Comparison of ENCODE assay signal across 8 mouse cellular contexts in genomic region chr3:109341071-109341480, GRCm38 (mm10). TPM values are rescaled to one million over a fixed set of nuclear protein-coding genes. Genes with fewer than 3 reads are reported as not detected.
DNase-seq lines count a peak whose midpoint lies in the region; ATAC-seq and TF ChIP-seq lines count a peak whose summit lies in the region.

No protein-coding gene starts in this region.

- H3K9me3 ChIP-seq in embryonic facial prominence, embryonic 11.5 days (replicated peaks; ENCODE audit: control insufficient read depth, low read length) = no peaks in the 10 kb centered on the region
- H3K9me3 ChIP-seq in intestine, embryonic 14.5 days (ENCODE audit: control insufficient read depth, low read length) = no peaks in the 10 kb centered on the region
- no peaks in the 10 kb centered on the region for H3K9me3 ChIP-seq in midbrain, postnatal 0 days (ENCODE audit: low read length)

- H3K27ac ChIP-seq in layer of hippocampus, adult 2 months = peak overlapping the region; percentile 89
- no peak overlapping the region; the same call in 1 of the 2 replicates for H3K27ac ChIP-seq in embryonic facial prominence, embryonic 11.5 days (replicated peaks; ENCODE audit: low read depth, low read length)
- no peak overlapping the region for H3K27ac ChIP-seq in intestine, embryonic 14.5 days (ENCODE audit: low read depth)
- peak overlapping the region; percentile 85 for H3K27ac ChIP-seq in midbrain, postnatal 0 days (ENCODE audit: low read depth, low read length)

- TF ChIP-seq CTCF in layer of hippocampus, adult 2 months (conservative IDR thresholded peaks at IDR 0.05) = no peak
- no peak for TF ChIP-seq CTCF in midbrain, postnatal 0 days (IDR thresholded peaks at IDR 0.05)

- intact Hi-C loops in left cerebral cortex, postnatal 14 days (cut with DNase I) = loop anchor here (5.0 kb wide), 1 partner anchor 169 kb away; no protein-coding TSS in a partner anchor

- peak overlapping the region; percentile 76 for H3K4me3 ChIP-seq in layer of hippocampus, adult 2 months
- H3K4me3 ChIP-seq in embryonic facial prominence, embryonic 11.5 days (ENCODE audit: low read depth, low read length) = peak overlapping the region; percentile 59
- H3K4me3 ChIP-seq in intestine, embryonic 14.5 days (ENCODE audit: low read depth, low read length) = peak overlapping the region; percentile 63
- peak overlapping the region; percentile 76 for H3K4me3 ChIP-seq in midbrain, postnatal 0 days (ENCODE audit: low read depth, low read length)

- H3K9ac ChIP-seq in embryonic facial prominence, embryonic 11.5 days (replicated peaks; ENCODE audit: low read length) = peak overlapping the region; percentile 74
- H3K9ac ChIP-seq in intestine, embryonic 14.5 days (ENCODE audit: low read length) = peak overlapping the region; percentile 58
- peak overlapping the region; percentile 71 for H3K9ac ChIP-seq in midbrain, postnatal 0 days (replicated peaks; ENCODE audit: low read length, poor library complexity, severe bottlenecking)

- no peaks in the 10 kb centered on the region for H3K36me3 ChIP-seq in embryonic facial prominence, embryonic 11.5 days (replicated peaks; ENCODE audit: control insufficient read depth, insufficient read depth, low read depth, low read length)
- H3K36me3 ChIP-seq in intestine, embryonic 14.5 days (ENCODE audit: control insufficient read depth, insufficient read depth, low read length) = no peaks in the 10 kb centered on the region
- H3K36me3 ChIP-seq in midbrain, postnatal 0 days (ENCODE audit: insufficient read depth, low read length) = no peaks in the 10 kb centered on the region

- no peak for DNase-seq in layer of hippocampus, adult 2 months (ENCODE audit: low spot score in 2 of 2)
- DNase-seq in layer of hippocampus, adult 9-11 months = no peak
- DNase-seq in embryonic facial prominence, embryonic 11.5 days (ENCODE audit: low spot score) = peak; percentile 28
- peak; percentile 73 for DNase-seq in intestine, embryonic 14.5 days (ENCODE audit: low spot score)
- peak; percentile 32 for DNase-seq in midbrain, postnatal 0 days (ENCODE audit: low spot score)
- DNase-seq in urinary bladder, postnatal 14 days (ENCODE audit: low spot score) = no peak
- no peak for DNase-seq in left cerebral cortex, postnatal 14 days (ENCODE audit: low spot score in 2 of 2)
- DNase-seq in cerebellum, postnatal 10 days = no peak

- no peak for ATAC-seq in embryonic facial prominence, embryonic 11.5 days (replicated peaks; ENCODE audit: insufficient number of reproducible peaks, low FRiP score, low TSS enrichment, low read depth)
- ATAC-seq in intestine, embryonic 14.5 days (replicated peaks; ENCODE audit: low FRiP score, low TSS enrichment, low read depth) = no peak
- ATAC-seq in midbrain, postnatal 0 days (ENCODE audit: low FRiP score) = peak; percentile 4; the same call in 1 of the 2 replicates

- no peaks in the 10 kb centered on the region; the same call in 1 of the 2 replicates for H3K27me3 ChIP-seq in embryonic facial prominence, embryonic 11.5 days (ENCODE audit: control insufficient read depth, insufficient read depth, low read length)
- 0 out of 2 replicates have a peak, but pooled peaks cover 4% of the 10 kb centered on the region for H3K27me3 ChIP-seq in intestine, embryonic 14.5 days (replicated peaks; ENCODE audit: control insufficient read depth, insufficient read depth, low read length)
- no peaks in the 10 kb centered on the region for H3K27me3 ChIP-seq in midbrain, postnatal 0 days (ENCODE audit: insufficient read depth, low read length)

- WGBS in embryonic facial prominence, embryonic 11.5 days = under 1% methylated on average over 18 of the region's 18 CpGs
- 1% methylated on average over 18 of the region's 18 CpGs for WGBS in intestine, embryonic 14.5 days
- WGBS in midbrain, postnatal 0 days = under 1% methylated on average over 18 of the region's 18 CpGs

- peak overlapping the region; percentile 80 for H3K4me2 ChIP-seq in embryonic facial prominence, embryonic 11.5 days (ENCODE audit: low read depth, low read length)
- H3K4me2 ChIP-seq in intestine, embryonic 14.5 days (ENCODE audit: low read length) = peak overlapping the region; percentile 82
- peak overlapping the region; percentile 83 for H3K4me2 ChIP-seq in midbrain, postnatal 0 days (ENCODE audit: low read depth, low read length, poor library complexity, severe bottlenecking)

- no peaks in the 10 kb centered on the region for H3K4me1 ChIP-seq in embryonic facial prominence, embryonic 11.5 days (ENCODE audit: control insufficient read depth, insufficient read depth, low read length)
- no peaks in the 10 kb centered on the region; the same call in 1 of the 2 replicates for H3K4me1 ChIP-seq in intestine, embryonic 14.5 days (replicated peaks; ENCODE audit: control insufficient read depth, insufficient read depth, low read length)
- H3K4me1 ChIP-seq in midbrain, postnatal 0 days (ENCODE audit: insufficient read depth, low read length) = 0 out of 2 replicates have a peak, but pooled peaks cover 4% of the 10 kb centered on the region

RNA-seq across cellular contexts. Expression of gene Vav3, which starts 0.6 kb away (rescaled TPM):
- 10 to 100 TPM; 12.3 to 18.7 TPM for total RNA-seq in layer of hippocampus, adult 2 months (2021)
- polyA plus RNA-seq in embryonic facial prominence, embryonic 11.5 days (2014; fragmentation: Nextera tagmentation; extraction: Ambion mirVana) = 7.2 TPM in 2 replicates
- 17.1 and 19.3 TPM in 2 replicates for polyA plus RNA-seq in intestine, embryonic 14.5 days (2014; fragmentation: Nextera tagmentation; extraction: Ambion mirVana)
- total RNA-seq in midbrain, postnatal 0 days (2014; rRNA removed) = 9.2 and 13.6 TPM in 2 replicates
- polyA plus RNA-seq in midbrain, postnatal 0 days (2015; fragmentation: Nextera tagmentation; extraction: Ambion mirVana) = 8.3 and 11.6 TPM in 2 replicates
- total RNA-seq in left cerebral cortex, postnatal 14 days (2021) = 1 to 10 TPM; 2.4 to 3.4 TPM

Comparison
In these comparisons a context has a peak if more than half of its experiments do, and no peak if none do; other contexts are left out.
1. DNase-seq: peak in embryonic facial prominence, embryonic 11.5 days (single experiment), intestine, embryonic 14.5 days (single experiment) and midbrain, postnatal 0 days (single experiment); none in layer of hippocampus, adult 2 months (0 of 2), layer of hippocampus, adult 9-11 months (single experiment), urinary bladder, postnatal 14 days (single experiment), left cerebral cortex, postnatal 14 days (0 of 2) and cerebellum, postnatal 10 days (0 of 2).
2. H3K27ac ChIP-seq: peak in layer of hippocampus, adult 2 months (single experiment) and midbrain, postnatal 0 days (single experiment); none in embryonic facial prominence, embryonic 11.5 days (single experiment) and intestine, embryonic 14.5 days (single experiment).
3. Peak in every context shown above with its lines, with median percentiles within 50 percentile points of each other: H3K4me3 ChIP-seq, H3K4me2 ChIP-seq and H3K9ac ChIP-seq.